Mouse (Mus musculus) frontal cortex, adult 2 months (tissue): Measurements from ENCODE around the gene Depdc5. TPM values are rescaled to one million over a fixed set of nuclear protein-coding genes. Genes with fewer than 3 reads are reported as not detected.
"Not testable (repeated sequence)": the region's sequence is repeated elsewhere in the genome, so short reads cannot be mapped to it uniquely, and the experiment has no call there.

ENCODE experiments used
- DNase-seq, 2 experiments: peaks; one replicate each; pipeline ENCODE4 v3.0.0; 2022; ENCODE audit warnings: low spot score in 1 of 2; ENCODE audit errors: extremely low spot score in 1 of 2
- polyA plus RNA-seq: library from polyadenylated mRNA; depleted of rRNA; stranded (reverse); fragments of >200 nt; gene quantifications from 2 replicates; pipeline ENCODE4 v1.2.3, GENCODE M21; 2012; rRNA removed

Gene Depdc5
- polyA plus RNA-seq, 1 experiment = 48.9 TPM

GRCm38 (mm10) chr5:33024474-33024873 lies 161.0 kb downstream of the Depdc5 start:
- DNase-seq = peak in 1 of 2 experiments; percentile 7

- no peak for DNase-seq
Observed at GRCm38 (mm10) chr5:33028656-33029055, 165.2 kb downstream of the Depdc5 start.

GRCm38 (mm10) chr5:33030425-33031175 lies 167.1 kb downstream of the Depdc5 start:
- peak in 1 of 2 experiments; percentile 76 for DNase-seq

GRCm38 (mm10) chr5:33032036-33032773 lies 168.7 kb downstream of the Depdc5 start:
- peak in 1 of 2 experiments; percentile 27 for DNase-seq

- peak in 1 of 2 experiments; percentile 89 for DNase-seq
Observed at GRCm38 (mm10) chr5:33033121-33033520, 169.6 kb downstream of the Depdc5 start.

- DNase-seq = peak in 1 of 2 experiments; percentile 9
Observed at GRCm38 (mm10) chr5:33033633-33034032, 170.1 kb downstream of the Depdc5 start.

- DNase-seq = no peak
Observed at GRCm38 (mm10) chr5:33034100-33034499, 170.6 kb downstream of the Depdc5 start.

GRCm38 (mm10) chr5:33034916-33035315 lies 171.4 kb downstream of the Depdc5 start:
- no peak for DNase-seq

- DNase-seq = no peak
Observed at GRCm38 (mm10) chr5:33038656-33039509, 175.4 kb downstream of the Depdc5 start.

GRCm38 (mm10) chr5:33039510-33039911 lies 176.0 kb downstream of the Depdc5 start:
- peak in 1 of 2 experiments; percentile 81 for DNase-seq

- DNase-seq = not testable (repeated sequence)
Observed at GRCm38 (mm10) chr5:33040735-33041134, 177.2 kb downstream of the Depdc5 start.

GRCm38 (mm10) chr5:33043397-33043796 lies 179.9 kb downstream of the Depdc5 start:
- DNase-seq = no peak

Other genes starting within 250 kb of the Depdc5 start
- gene Pisd, start 78.1 kb upstream of the Depdc5 start, polyA plus RNA-seq = 71.7 and 78.7 TPM in 2 replicates
- gene Gm20671, start 36.6 kb upstream of the Depdc5 start, polyA plus RNA-seq = not detected in 2 replicates
- 15.0 and 15.2 TPM in 2 replicates for gene Prr14l, start 9.4 kb upstream of the Depdc5 start, polyA plus RNA-seq
- gene Ywhah, start 155.1 kb downstream of the Depdc5 start, polyA plus RNA-seq = 1,285 and 1,395 TPM in 2 replicates
- gene Slc5a1, start 240.5 kb downstream of the Depdc5 start, polyA plus RNA-seq = 0.13 TPM in 1 of 2 replicates, not detected in the other